Mouse (Mus musculus): ENCODE measurements around the gene Olfr56. TPM values are rescaled to one million over a fixed set of nuclear protein-coding genes. Genes with fewer than 3 reads are reported as not detected.

Olfr56 gene
- polyA plus RNA-seq, 1 experiment from 2014 or later, result 0.06 TPM

DNA sequence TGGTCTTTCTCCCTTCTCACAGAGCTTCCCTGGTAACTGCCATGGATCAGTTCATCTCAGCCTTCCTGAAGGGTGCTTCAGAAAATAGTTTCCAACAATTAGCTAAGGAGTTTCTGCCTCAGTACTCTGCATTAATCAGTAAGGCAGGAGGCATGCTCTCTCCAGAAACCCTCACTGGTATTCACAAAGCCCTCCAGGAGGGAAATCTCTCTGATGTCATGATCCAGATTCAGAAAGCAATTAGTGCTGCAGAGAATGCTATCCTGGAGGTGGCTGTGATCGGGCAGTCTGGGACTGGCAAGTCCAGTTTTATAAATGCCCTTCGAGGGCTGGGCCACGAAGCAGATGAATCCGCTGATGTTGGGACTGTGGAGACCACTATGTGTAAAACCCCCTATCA is 116.7 kb downstream of the Olfr56 start:
- DNase-seq (ENCODE audit: low read depth, low spot score) (peak; percentile 82), ATAC-seq (peak; percentile 98)
- ChIA-PET POLR2A (no interaction called here), CTCF (interaction anchor here (0.6 to 2.7 kb wide), 8 partner anchors 13 to 236 kb away, joined by 3 to 7 read pairs (median 4); no protein-coding TSS in a partner anchor)
- no peak for TF ChIP-seq CTCF (IDR thresholded peaks at IDR 0.05)
- no peaks in the 10 kb centered on the region for H3K27me3 ChIP-seq
- in situ Hi-C loops (cut with MboI; ENCODE audit: low pct_unique_long_range_greater_than_20kb), result loop anchor here (5.0 kb wide), 2 partner anchors 223 to 298 kb away; partner anchors contain the start of gene Irgm1

DNA sequence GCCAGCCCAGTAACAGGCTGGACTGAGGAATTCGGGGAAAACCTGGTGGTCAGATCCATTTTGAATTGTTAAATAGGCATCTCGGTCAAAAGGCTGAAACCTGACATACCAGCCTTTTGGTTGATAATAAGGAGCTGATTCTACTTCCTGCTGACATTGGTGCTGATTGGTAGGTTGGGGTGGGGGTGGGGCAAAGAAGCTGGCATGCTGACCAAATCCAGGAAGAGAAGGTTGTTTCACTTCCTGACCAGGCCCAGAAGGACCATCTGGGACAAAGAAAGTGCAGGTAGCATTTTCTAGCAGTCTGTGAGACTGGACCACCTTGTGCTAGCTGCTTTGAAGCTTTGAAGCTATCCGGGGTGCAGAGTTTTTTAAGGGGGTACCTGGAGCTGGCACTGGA is 121.7 kb downstream of the Olfr56 start:
- CTCF ChIA-PET, result interaction anchor here (1.7 to 2.4 kb wide), 4 partner anchors 9 to 241 kb away, joined by 3 to 10 read pairs (median 8); no protein-coding TSS in a partner anchor
- H3K27me3 ChIP-seq, result no peaks in the 10 kb centered on the region
- no peak for TF ChIP-seq CTCF (IDR thresholded peaks at IDR 0.05)

DNA sequence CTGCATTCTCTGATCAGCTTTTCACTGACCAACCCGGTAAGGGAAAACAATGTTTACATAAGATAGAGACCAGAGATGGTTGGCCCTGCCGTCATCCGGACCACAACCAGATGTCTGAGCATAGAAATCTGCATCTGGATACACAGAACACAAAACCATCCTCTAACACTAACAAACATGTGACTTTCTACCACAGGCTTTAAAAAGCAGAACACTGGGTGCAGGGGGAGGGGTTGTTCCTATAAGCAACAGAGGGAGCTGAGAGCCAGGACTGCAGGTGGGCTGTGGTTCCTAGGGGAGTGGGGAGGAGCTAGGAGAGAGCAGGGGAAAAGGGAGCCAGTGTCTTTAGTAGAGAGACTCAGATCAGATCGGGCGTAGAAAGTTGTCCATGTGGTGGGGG is 122.8 kb downstream of the Olfr56 start:
- ChIA-PET POLR2A (interaction anchor here (1.0 kb wide), 1 partner anchor 16 kb away, joined by 3 read pairs; no protein-coding TSS in a partner anchor), CTCF (interaction anchor here (1.7 to 2.4 kb wide), 3 partner anchors 10 to 243 kb away, joined by 3 to 8 read pairs (median 8); no protein-coding TSS in a partner anchor)
- TF ChIP-seq CTCF (IDR thresholded peaks at IDR 0.05), result no peak
- ATAC-seq (no peak), DNase-seq (ENCODE audit: low read depth, low spot score) (no peak)
- no peaks in the 10 kb centered on the region for H3K27me3 ChIP-seq
- in situ Hi-C loops (cut with MboI; ENCODE audit: low pct_unique_long_range_greater_than_20kb), result no loop called here

More for the DNA sequence above, 121.7 kb downstream of the Olfr56 start:
- in situ Hi-C loops (cut with MboI; ENCODE audit: low pct_unique_long_range_greater_than_20kb), result no loop called here
- DNase-seq (ENCODE audit: low read depth, low spot score), result no peak
- no peak for ATAC-seq
- POLR2A ChIA-PET, result interaction anchor here (1.0 kb wide), 1 partner anchor 15 kb away, joined by 3 read pairs; no protein-coding TSS in a partner anchor

DNA sequence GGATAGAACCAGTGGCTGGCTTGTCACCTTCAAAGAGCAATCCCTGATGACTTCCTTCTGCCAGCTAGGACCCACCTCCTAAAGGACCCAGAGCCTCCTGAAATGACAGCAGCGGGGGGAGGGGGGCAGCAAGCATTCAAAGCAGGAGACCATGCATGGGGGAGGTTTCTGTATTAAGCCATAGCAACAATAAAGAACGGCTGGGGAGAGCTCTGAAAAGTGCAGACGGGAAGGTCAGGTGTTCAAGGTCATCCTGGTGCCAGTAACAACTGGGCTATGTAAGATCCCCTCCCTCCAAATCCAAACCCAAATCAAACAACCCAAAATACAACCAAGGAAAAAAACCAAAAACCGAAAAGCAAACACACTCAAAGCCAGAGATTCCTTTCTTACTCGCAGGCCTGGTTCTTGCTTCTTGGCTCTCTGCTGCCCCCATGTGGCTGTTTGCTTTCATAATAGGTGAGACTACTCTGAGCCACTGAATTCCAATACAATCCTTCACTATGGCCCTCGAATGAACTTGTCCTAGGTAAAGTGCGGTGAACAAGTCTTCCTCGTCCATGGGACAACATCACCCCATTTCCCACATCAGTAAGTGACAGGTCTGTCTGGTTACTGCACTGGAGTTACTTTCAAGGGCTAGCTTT is 124.5 kb downstream of the Olfr56 start:
- ATAC-seq (peak; percentile 71), DNase-seq (ENCODE audit: low read depth, low spot score) (no peak)
- peak; percentile 91 for TF ChIP-seq CTCF (IDR thresholded peaks at IDR 0.05)
- H3K27me3 ChIP-seq, result no peaks in the 10 kb centered on the region
- POLR2A ChIA-PET, result no interaction called here
- in situ Hi-C loops (cut with MboI; ENCODE audit: low pct_unique_long_range_greater_than_20kb), result no loop called here
- CTCF ChIA-PET, result interaction anchor here (0.7 to 2.7 kb wide), 7 partner anchors 12 to 244 kb away, joined by 3 to 22 read pairs (median 4); partner anchors contain the start of gene Irgm1

DNA sequence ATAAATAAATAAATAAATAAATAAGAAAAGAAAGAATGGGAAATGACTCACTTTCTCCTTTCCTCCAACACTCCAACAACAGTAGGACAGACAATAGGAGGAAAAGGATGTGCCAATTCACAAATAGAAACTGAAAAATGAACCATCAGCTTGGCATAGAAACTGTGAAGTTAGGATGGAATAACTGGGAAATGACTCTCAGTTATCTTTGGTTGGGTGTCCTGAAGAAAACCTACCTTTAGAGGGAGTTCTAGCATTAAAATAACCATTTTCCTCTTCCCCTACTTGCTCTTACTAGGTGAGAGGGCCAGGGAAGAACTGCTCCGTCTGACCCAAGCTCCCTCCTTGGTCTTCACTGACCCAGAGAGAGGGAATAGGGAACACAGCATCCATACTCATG is 127.1 kb downstream of the Olfr56 start:
- H3K27me3 ChIP-seq, result peaks cover 5% of the 10 kb centered on the region
- ATAC-seq, result no peak
- no peak for DNase-seq (ENCODE audit: low read depth, low spot score)
- no peak for TF ChIP-seq CTCF (IDR thresholded peaks at IDR 0.05)
- in situ Hi-C loops (cut with MboI; ENCODE audit: low pct_unique_long_range_greater_than_20kb), result loop anchor here (5.0 kb wide), 1 partner anchor 167 kb away; no protein-coding TSS in a partner anchor
- POLR2A ChIA-PET, result no interaction called here
- CTCF ChIA-PET, result no interaction called here

DNA sequence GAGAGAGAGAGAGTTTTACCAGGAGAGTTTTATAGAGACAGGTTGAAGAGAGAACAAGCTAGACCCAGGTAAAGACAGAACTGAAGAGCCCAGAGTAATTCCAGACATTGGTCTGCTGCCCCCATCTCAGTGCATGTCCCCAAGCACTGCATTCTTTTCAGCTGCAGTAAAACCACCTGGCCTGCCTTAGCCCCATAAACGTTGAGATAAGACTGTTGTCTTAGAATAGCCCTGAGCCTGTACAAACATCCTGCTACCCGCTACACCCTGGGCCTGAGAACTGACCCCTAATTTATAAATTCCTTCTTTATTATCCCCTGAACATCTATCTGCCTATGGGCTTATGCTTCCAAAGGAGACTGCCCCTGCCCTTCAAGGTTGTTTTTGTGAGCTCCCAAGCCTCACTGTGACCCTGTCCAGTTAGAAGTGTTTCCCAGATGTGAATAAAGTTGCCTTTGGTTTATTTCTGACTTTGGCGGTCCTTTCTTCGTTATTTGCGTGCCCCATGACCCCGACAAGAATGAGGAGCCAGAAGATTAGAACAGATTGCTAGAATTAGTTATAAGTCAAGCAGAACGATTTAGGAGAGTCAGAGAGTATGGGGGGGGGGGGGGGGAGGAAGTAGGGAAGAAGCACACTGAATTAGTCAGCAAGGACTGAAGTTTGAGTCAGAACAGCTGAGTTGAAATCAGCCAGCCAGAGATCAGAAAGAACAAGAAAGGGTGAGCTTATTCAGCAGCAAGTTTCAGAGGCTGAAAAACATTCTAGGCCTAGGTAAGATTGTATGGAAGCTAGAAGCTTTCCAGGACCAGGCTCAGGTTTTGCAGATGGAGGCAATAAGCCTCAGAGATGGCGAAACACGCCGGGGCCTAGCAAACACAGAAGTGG is 129.2 kb downstream of the Olfr56 start:
- POLR2A ChIA-PET, result interaction anchor here (0.5 kb wide), 1 partner anchor 318 kb away, joined by 5 read pairs; no protein-coding TSS in a partner anchor
- ATAC-seq (no peak), DNase-seq (ENCODE audit: low read depth, low spot score) (no peak)
- no peak for TF ChIP-seq CTCF (IDR thresholded peaks at IDR 0.05)
- H3K27me3 ChIP-seq, result peaks cover 10% of the 10 kb centered on the region
- CTCF ChIA-PET, result interaction anchor here (0.6 to 4.5 kb wide), 9 partner anchors 12 to 320 kb away, joined by 3 to 21 read pairs (median 3); partner anchors contain the start of gene Irgm1
- in situ Hi-C loops (cut with MboI; ENCODE audit: low pct_unique_long_range_greater_than_20kb), result loop anchor here (5.0 kb wide), 1 partner anchor 164 kb away; no protein-coding TSS in a partner anchor

DNA sequence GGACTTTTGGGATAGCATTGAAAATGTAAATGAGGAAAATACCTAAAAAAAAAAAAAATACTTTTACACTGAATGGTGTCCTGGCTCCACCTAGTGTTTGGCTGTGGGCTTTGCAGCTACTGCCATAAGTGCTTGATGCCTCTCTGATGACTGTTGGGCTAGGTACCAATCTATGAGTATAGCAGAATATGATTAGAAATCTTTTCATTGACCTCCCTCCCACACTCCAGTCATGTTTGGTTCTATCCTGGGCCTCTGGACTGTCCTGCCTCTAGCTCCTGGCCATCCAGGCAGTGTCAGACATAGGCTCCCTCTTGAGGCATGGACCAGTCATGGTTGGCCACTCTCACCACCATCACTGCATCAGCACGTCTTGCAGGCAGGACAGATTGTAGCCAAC is 130.1 kb downstream of the Olfr56 start:
- ATAC-seq (no peak), DNase-seq (ENCODE audit: low read depth, low spot score) (no peak)
- in situ Hi-C loops (cut with MboI; ENCODE audit: low pct_unique_long_range_greater_than_20kb), result loop anchor here (5.0 kb wide), 1 partner anchor 163 kb away; no protein-coding TSS in a partner anchor
- peaks cover 10% of the 10 kb centered on the region for H3K27me3 ChIP-seq
- POLR2A ChIA-PET, result interaction anchor here (0.5 kb wide), 1 partner anchor 319 kb away, joined by 5 read pairs; no protein-coding TSS in a partner anchor
- peak; percentile 76 for TF ChIP-seq CTCF (IDR thresholded peaks at IDR 0.05)
- CTCF ChIA-PET, result interaction anchor here (1.0 to 4.5 kb wide), 12 partner anchors 12 to 334 kb away, joined by 3 to 21 read pairs (median 4); partner anchors contain the start of gene Irgm1

DNA sequence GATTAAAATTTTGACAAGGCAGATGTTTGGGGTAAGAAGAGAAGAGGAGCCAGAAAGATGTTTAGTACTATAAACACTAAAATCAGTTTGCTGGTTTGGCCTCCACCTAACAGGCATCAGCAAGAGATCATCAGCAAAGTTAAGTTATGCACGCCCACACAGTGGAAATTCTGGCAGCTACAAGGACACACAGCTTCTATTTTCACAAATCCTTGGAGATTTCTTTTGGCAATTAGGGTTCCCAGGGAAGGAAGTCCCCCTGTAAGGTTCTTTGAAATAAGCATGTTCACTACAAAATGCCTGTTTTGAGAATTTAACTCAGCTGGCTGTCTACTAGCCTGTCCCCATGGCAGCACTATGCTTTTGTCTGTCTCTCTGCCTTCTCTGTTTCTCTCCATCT is 132.3 kb downstream of the Olfr56 start:
- no peak for TF ChIP-seq CTCF (IDR thresholded peaks at IDR 0.05)
- ChIA-PET CTCF (interaction anchor here (4.5 kb wide), 1 partner anchor 252 kb away, joined by 21 read pairs; no protein-coding TSS in a partner anchor), POLR2A (no interaction called here)
- ATAC-seq, result no peak
- H3K27me3 ChIP-seq, result peaks cover 15% of the 10 kb centered on the region
- in situ Hi-C loops (cut with MboI; ENCODE audit: low pct_unique_long_range_greater_than_20kb), result loop anchor here (10.0 kb wide), 1 partner anchor 326 kb away; no protein-coding TSS in a partner anchor
- no peak for DNase-seq (ENCODE audit: low read depth, low spot score)

DNA sequence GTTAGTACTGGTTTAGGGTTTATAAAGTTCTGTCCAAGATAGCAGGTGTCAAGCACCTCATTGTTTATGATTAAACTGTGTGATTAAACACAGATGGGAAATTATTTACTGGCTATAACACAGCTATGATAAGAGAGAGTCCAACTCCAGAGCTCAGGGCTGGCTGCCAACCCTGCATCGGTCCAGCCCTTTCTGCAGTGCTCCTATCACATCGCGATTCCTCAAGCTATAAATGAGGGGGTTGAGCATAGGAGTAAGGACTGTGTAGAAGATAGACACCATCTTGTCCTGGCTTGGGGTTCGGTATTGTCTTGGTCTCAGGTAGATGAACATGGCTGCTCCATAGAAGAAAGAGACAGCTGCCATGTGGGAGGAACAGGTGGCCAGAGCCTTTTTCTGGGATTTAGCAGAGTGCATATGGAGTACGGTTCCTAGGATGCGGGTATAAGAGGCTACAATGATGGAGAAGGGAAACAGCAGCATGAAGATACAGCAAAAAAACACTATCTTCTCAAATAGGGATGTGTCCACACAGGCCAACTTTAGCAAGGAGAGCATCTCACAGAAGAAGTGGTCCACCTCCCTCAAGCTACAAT is 134.0 kb downstream of the Olfr56 start:
- ATAC-seq (no peak), DNase-seq (ENCODE audit: low read depth, low spot score) (no peak)
- ChIA-PET POLR2A (no interaction called here), CTCF (interaction anchor here (1.1 kb wide), 1 partner anchor 337 kb away, joined by 3 read pairs; no protein-coding TSS in a partner anchor)
- no peak for TF ChIP-seq CTCF (IDR thresholded peaks at IDR 0.05)
- H3K27me3 ChIP-seq, result peaks cover 21% of the 10 kb centered on the region
- in situ Hi-C loops (cut with MboI; ENCODE audit: low pct_unique_long_range_greater_than_20kb), result loop anchor here (10.0 kb wide), 1 partner anchor 328 kb away; no protein-coding TSS in a partner anchor
